Mouse (Mus musculus) midbrain, embryonic 11.5 days (tissue): ENCODE measurements around the gene Cfap54. TPM values are rescaled to one million over a fixed set of nuclear protein-coding genes. Genes with fewer than 3 reads are reported as not detected.

Experiments
- ATAC-seq: fragments of 200-750 bp; cut with Nextera tagmentation; 2 replicates; pipeline ENCODE4 v1.8.0; 2017; ENCODE audit warnings: moderate TSS enrichment, moderate library complexity; ENCODE audit not compliant: low FRiP score
- DNase-seq: peaks from one replicate; pipeline ENCODE4 v3.0.0; 2015; ENCODE audit warnings: low spot score; ENCODE audit errors: missing footprints
- H3K27ac ChIP-seq: fragments of 300-500 bp; sonication (generic); 2 replicates; pipeline ENCODE4 v1.5.1; 2014; ENCODE audit warnings: low read depth, low read length
- H3K27me3 ChIP-seq: fragments of 300-500 bp; sonication (generic); 2 replicates; pipeline ENCODE4 v1.6.1; 2014; ENCODE audit warnings: mild to moderate bottlenecking, low read length, moderate library complexity, mixed read lengths; ENCODE audit not compliant: control insufficient read depth, insufficient read depth
- H3K36me3 ChIP-seq: fragments of 300-500 bp; sonication (generic); 2 replicates; pipeline ENCODE4 v1.6.1; 2014; ENCODE audit warnings: mild to moderate bottlenecking, low read length, moderate library complexity, mixed read lengths; ENCODE audit not compliant: control insufficient read depth, insufficient read depth
- H3K4me1 ChIP-seq: fragments of 300-500 bp; sonication (generic); 2 replicates; pipeline ENCODE4 v1.6.1; 2014; ENCODE audit warnings: low read length; ENCODE audit not compliant: control insufficient read depth, insufficient read depth
- H3K4me2 ChIP-seq: fragments of 300-500 bp; sonication (generic); 2 replicates; pipeline ENCODE4 v1.6.1; 2014; ENCODE audit warnings: mild to moderate bottlenecking, moderate library complexity
- H3K4me3 ChIP-seq: fragments of 300-500 bp; sonication (generic); 2 replicates; pipeline ENCODE4 v1.5.1; 2014; ENCODE audit warnings: low read depth, low read length
- H3K9ac ChIP-seq: fragments of 300-500 bp; sonication (generic); 2 replicates; pipeline ENCODE4 v1.6.1; 2014; ENCODE audit warnings: low read length
- H3K9me3 ChIP-seq: fragments of 300-500 bp; sonication (generic); 2 replicates; pipeline ENCODE4 v1.6.1; 2016; ENCODE audit warnings: low read length; ENCODE audit not compliant: control insufficient read depth
- WGBS: fragments of 180-500 bp; shearing (Covaris S2); extraction: QIAGEN DNeasy Blood & Tissue Kit; methylation state at CpG from one replicate; pipeline ENCODE4 v1.1.7; 2014; 5-methylcytosine and 5-hydroxymethylcytosine counted together
- polyA plus RNA-seq: library from polyadenylated mRNA; unstranded; fragments of >200 nt; fragmentation: Nextera tagmentation; extraction: Ambion mirVana; gene quantifications from 2 replicates; pipeline ENCODE4 v1.2.1, GENCODE M21; 2014

Gene Cfap54
- polyA plus RNA-seq, 1 experiment from 2014 or later: 0.89 TPM

DNA sequence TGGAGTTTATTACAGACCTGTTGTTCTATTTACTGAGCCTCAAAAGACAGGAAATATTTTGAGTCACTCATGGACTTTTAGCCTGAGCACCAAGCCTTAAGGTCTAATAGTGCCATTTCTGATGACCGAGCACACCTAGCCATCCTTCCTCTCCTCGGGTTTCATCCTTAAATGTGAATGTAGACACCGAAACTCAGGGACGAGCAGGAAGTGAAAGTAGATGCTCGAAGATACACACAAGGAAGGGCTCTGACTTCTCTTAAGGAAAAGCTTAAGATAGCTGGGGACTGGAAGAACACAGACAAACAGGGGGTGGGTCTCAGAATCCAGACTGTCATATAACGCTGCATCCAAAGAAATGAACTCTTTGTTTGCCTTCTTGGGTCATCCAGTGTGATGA lies 8.8 kb upstream of the Cfap54 start:
- no peak overlapping the region for H3K4me2 ChIP-seq
- H3K4me3 ChIP-seq: no peak overlapping the region
- 87% methylated on average over 6 of the region's 6 CpGs for WGBS
- H3K9me3 ChIP-seq: no peaks in the 10 kb centered on the region
- no peak overlapping the region for H3K27ac ChIP-seq
- DNase-seq (peak; percentile 44), ATAC-seq (no peak)
- H3K9ac ChIP-seq: no peak overlapping the region
- H3K27me3 ChIP-seq: no peaks in the 10 kb centered on the region
- H3K4me1 ChIP-seq: no peaks in the 10 kb centered on the region
- H3K36me3 ChIP-seq: no peaks in the 10 kb centered on the region

DNA sequence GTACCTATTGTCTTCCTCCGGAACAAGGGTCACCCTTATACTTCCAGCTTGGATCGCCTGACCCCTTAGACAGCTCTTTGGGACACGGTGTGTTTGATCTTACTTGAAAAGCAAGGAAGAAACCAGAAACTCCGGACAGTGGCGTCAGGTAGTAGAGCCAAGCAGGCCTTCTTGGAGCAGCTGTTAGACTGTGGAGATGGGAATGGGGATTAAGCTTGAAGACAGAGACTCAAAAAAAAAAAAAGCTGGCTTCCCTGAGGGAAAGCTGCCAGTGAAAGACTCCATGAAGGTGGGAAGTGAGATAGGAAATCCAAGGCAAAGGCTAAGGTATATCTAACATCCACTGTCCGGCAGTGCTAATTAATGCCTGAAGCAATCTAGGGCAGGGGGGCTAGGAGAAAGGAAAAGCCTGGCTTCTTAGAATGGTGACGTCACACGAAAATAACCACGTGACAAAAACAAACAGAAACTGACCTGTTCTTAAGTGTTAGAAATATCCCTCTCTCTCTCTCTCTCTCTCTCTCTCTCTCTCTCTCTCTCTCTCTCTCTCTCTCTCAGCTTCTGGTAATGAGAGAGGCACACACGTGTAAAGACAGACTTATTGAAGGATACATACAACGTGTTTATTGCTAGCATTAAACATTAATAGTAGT lies 7.1 kb upstream of the Cfap54 start:
- Histone ChIP-seq H3K9ac (no peak overlapping the region), H3K4me3 (no peak overlapping the region), H3K4me1 (no peaks in the 10 kb centered on the region), H3K4me2 (no peak overlapping the region), H3K36me3 (no peaks in the 10 kb centered on the region), H3K27ac (no peak overlapping the region), H3K27me3 (no peaks in the 10 kb centered on the region), H3K9me3 (no peaks in the 10 kb centered on the region)
- peak; percentile 75 for DNase-seq
- no peak for ATAC-seq
- WGBS: 66% methylated on average over 11 of the region's 11 CpGs

GRCm38 (mm10) chr10:93087504-93087903 lies 6.1 kb upstream of the Cfap54 start:
- Histone ChIP-seq H3K27me3 (no peaks in the 10 kb centered on the region), H3K4me3 (no peak overlapping the region), H3K9ac (no peak overlapping the region), H3K27ac (no peak overlapping the region), H3K9me3 (no peaks in the 10 kb centered on the region), H3K4me1 (0 out of 2 replicates have a peak, but pooled peaks cover 4% of the 10 kb centered on the region), H3K36me3 (no peaks in the 10 kb centered on the region), H3K4me2 (no peak overlapping the region)
- WGBS: 87% methylated on average over 7 of the region's 7 CpGs
- ATAC-seq (no peak), DNase-seq (no peak)

DNA sequence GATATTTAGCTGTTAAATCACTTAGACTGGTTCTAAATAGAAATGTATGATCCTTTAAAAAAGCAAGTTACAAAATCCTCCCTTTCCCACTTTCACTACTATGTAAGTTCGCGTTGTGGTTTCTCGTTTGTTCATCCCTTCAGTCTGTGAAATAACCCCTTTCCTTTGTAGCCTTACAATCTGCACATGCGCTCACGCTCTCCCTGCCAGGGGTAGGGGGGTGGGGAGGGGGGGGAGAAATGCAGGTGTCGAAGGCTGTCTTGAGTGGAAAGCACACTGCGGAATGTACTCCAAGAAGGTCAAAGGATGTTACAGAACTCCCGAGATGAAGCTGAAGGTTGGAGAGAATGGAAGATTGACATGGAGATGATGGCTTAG lies 2.5 kb upstream of the Cfap54 start:
- ATAC-seq: no peak
- 51% methylated on average over 8 of the region's 8 CpGs for WGBS
- Histone ChIP-seq H3K27me3 (no peaks in the 10 kb centered on the region), H3K4me2 (no peak overlapping the region), H3K9ac (no peak overlapping the region), H3K4me3 (no peak overlapping the region), H3K9me3 (no peaks in the 10 kb centered on the region), H3K27ac (no peak overlapping the region), H3K36me3 (no peaks in the 10 kb centered on the region), H3K4me1 (peaks cover 4% of the 10 kb centered on the region; the same call in 1 of the 2 replicates)
- peak; percentile 76 for DNase-seq

GRCm38 (mm10) chr10:93083198-93083962 lies 2.0 kb upstream of the Cfap54 start:
- H3K4me1 ChIP-seq: peaks cover 4% of the 10 kb centered on the region; the same call in 1 of the 2 replicates
- peak; percentile 93 for DNase-seq
- WGBS: 7% methylated on average over 17 of the region's 17 CpGs
- H3K4me3 ChIP-seq: peak overlapping the region; percentile 7; the same call in 1 of the 2 replicates
- peak overlapping the region; percentile 44; the same call in 1 of the 2 replicates for H3K9ac ChIP-seq
- ATAC-seq: 0 out of 2 replicates have a peak, but pooled peaks have one; percentile 41
- no peaks in the 10 kb centered on the region for H3K9me3 ChIP-seq
- no peaks in the 10 kb centered on the region for H3K27me3 ChIP-seq
- H3K4me2 ChIP-seq: peak overlapping the region; percentile 36
- H3K36me3 ChIP-seq: no peaks in the 10 kb centered on the region
- H3K27ac ChIP-seq: no peak overlapping the region

DNA sequence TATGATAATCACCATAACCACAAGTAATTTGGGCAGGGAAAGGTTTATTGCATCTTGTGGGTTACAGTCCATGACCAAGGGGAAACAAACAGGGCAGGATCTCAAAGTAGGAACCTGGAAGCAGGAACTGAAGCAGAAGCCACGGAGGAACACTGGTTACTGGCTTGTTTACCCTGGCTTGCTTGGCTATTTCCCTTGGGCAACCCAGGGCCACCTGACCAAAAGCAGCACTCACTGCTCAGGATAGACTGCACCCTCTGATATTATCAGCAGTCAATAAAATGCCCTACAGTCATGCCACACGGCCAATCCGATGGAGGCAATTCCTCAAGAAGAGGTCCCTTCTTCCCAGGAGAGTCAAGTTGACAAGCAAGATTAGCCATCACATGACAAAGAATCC lies 1.9 kb downstream of the Cfap54 start:
- H3K4me3 ChIP-seq: no peak overlapping the region
- no peak overlapping the region for H3K4me2 ChIP-seq
- ATAC-seq (no peak), DNase-seq (peak; percentile 39)
- peaks cover 4% of the 10 kb centered on the region; the same call in 1 of the 2 replicates for H3K4me1 ChIP-seq
- no peak overlapping the region for H3K9ac ChIP-seq
- H3K27me3 ChIP-seq: no peaks in the 10 kb centered on the region
- WGBS: 88% methylated on average over 3 of the region's 3 CpGs
- no peaks in the 10 kb centered on the region for H3K9me3 ChIP-seq
- H3K27ac ChIP-seq: no peak overlapping the region
- H3K36me3 ChIP-seq: no peaks in the 10 kb centered on the region

- DNase-seq (peak; percentile 65), ATAC-seq (no peak)
- no peak overlapping the region for H3K4me2 ChIP-seq
- H3K9me3 ChIP-seq: no peaks in the 10 kb centered on the region
- H3K27me3 ChIP-seq: no peaks in the 10 kb centered on the region
- WGBS: 82% methylated on average over 11 of the region's 11 CpGs
- H3K4me1 ChIP-seq: peaks cover under 1% of the 10 kb centered on the region; the same call in 1 of the 2 replicates
- no peak overlapping the region for H3K9ac ChIP-seq
- H3K27ac ChIP-seq: no peak overlapping the region
- no peaks in the 10 kb centered on the region for H3K36me3 ChIP-seq
- H3K4me3 ChIP-seq: no peak overlapping the region
Measured at GRCm38 (mm10) chr10:93077935-93078479, 3.4 kb downstream of the Cfap54 start.

DNA sequence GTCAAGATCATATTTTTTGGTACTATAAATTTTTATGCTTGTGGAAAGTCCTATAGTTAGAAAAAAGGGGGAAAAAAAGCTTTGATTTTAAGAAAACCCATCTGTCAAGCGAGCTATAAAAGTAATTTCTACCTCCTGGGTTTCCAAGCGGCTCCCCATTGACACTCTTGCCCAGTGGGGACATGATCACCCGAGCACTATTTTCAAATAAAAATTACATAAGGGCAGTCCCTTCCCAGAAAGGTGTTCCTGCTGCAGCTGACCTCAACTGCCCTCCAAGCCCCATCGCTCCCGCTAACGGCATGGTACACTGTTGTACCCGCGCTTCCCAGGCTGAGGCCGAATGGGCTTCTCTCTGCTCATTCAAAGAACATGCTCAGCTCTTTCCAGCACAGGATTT lies 5.0 kb downstream of the Cfap54 start:
- Histone ChIP-seq H3K27me3 (no peaks in the 10 kb centered on the region), H3K4me2 (no peak overlapping the region), H3K36me3 (no peaks in the 10 kb centered on the region), H3K4me3 (no peak overlapping the region), H3K9ac (no peak overlapping the region), H3K9me3 (no peaks in the 10 kb centered on the region), H3K4me1 (no peaks in the 10 kb centered on the region), H3K27ac (no peak overlapping the region)
- WGBS: 88% methylated on average over 9 of the region's 9 CpGs
- ATAC-seq: no peak
- peak; percentile 82 for DNase-seq

- 81% methylated on average over 8 of the region's 8 CpGs for WGBS
- H3K9ac ChIP-seq: no peak overlapping the region
- no peak for ATAC-seq
- H3K4me2 ChIP-seq: no peak overlapping the region
- H3K27me3 ChIP-seq: no peaks in the 10 kb centered on the region
- H3K9me3 ChIP-seq: no peaks in the 10 kb centered on the region
- H3K27ac ChIP-seq: no peak overlapping the region
- DNase-seq: peak; percentile 60
- no peaks in the 10 kb centered on the region for H3K4me1 ChIP-seq
- no peaks in the 10 kb centered on the region for H3K36me3 ChIP-seq
- H3K4me3 ChIP-seq: no peak overlapping the region
Measured at GRCm38 (mm10) chr10:93075856-93076255, 5.6 kb downstream of the Cfap54 start.
